Mouse (Mus musculus) embryo, embryonic 10.5 days (tissue): Measurements from ENCODE around the gene Npas3.

Experiments
- DNase-seq: peaks from one replicate; pipeline ENCODE4 v3.0.0-alpha.2; 2015; ENCODE audit warnings: low spot score

Gene Npas3

DNA sequence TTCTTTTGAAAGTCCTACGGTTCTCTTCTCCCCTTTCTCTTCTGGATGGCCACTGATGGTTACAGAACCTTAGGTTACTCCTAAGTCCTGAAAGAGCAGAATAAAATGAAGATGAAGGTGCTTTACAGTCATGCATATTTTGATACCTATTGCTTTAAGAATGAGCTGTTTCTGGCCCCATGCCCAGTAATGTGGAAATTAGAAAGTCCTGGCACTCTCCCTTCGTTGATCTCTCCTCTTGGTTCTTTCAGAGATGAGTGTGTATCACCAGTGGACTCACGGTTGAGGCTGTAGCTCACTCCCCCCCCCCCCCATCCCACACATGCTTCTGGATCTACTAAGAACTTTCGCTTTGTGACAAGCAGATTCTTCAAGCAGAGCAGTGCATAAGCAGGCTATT is 167.6 kb downstream of the Npas3 start:
- no peak for DNase-seq

GRCm38 (mm10) chr12:53421701-53422100 is 173.2 kb downstream of the Npas3 start:
- no peak for DNase-seq

DNA sequence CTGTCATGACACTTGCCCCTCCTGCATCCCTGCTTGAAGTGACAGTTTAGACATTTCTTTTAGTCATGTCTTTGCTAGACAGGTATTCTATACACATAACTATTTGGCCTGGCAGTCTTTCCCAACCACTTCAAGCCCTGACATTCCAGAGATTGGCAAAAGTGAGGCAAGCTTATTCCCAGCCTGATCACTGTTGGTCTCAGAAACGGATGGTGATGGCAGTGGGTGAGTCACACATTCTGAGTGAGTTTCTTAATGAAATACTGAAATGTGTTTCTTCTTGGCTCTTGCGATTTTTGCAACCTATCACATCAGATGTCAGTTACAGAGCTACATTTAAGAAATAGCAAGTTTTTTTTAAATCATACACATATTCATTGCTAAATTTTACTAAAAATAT is 175.2 kb downstream of the Npas3 start:
- no peak for DNase-seq

DNA sequence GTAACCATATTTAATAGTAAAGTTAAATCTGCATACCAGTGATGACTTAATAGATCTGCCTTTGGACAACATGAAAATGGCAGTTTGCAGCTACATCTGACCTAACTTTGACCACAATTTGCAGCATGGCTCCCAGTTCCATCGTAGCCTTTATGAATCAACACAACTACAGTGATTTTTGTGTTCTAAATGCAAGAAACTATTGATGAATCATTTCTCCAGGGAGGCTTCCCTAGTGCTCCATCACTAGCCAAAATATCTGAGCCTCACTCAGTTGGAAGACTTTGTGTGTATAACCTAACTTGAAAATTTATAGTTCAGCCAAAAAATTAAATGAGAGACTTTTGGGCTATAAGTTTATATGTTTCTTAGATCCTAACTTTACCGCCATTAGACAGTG is 177.5 kb downstream of the Npas3 start:
- DNase-seq: no peak

DNA sequence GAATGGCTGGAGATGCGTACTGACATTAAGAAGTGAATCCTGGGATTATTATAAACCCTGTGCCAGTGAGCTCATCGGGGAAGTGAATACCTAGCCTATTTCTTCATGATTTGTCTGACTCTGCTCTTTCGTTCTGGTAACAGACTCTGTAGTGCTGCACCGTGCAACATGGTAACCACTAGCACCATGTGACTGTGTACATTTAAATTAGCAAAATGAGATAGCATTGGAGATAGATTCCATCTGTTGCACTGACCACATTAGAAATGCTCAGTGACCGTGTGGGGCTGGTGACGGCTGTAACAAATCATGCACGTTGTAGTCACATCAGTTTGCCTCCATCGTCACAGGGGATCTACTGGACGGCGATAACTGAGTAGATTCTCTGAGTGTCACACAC is 178.7 kb downstream of the Npas3 start:
- no peak for DNase-seq

DNA sequence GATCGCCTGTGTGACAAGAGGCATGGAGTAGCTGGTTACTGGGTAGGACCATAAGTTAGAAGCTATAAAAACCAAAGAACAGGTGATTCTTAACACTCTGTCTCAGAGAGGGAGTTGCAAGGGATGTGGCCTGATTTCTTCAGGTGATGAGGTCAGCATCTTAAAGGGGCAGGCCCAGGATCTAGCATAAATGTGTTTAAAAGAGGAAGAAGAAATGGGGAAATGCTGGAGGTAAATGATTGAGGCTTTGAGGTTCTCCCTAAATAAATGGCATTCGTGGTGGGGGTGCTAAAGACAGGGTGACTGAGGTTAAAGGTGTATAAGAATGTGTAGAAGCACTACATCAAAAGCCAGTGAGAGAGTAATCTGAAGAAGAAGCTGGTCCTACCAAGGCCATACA is 193.6 kb downstream of the Npas3 start:
- DNase-seq: no peak

- peak; percentile 25 for DNase-seq
Measured at GRCm38 (mm10) chr12:53447469-53447868, 199.0 kb downstream of the Npas3 start.

- peak; percentile 67 for DNase-seq
Measured at GRCm38 (mm10) chr12:53448040-53448439, 199.6 kb downstream of the Npas3 start.

DNA sequence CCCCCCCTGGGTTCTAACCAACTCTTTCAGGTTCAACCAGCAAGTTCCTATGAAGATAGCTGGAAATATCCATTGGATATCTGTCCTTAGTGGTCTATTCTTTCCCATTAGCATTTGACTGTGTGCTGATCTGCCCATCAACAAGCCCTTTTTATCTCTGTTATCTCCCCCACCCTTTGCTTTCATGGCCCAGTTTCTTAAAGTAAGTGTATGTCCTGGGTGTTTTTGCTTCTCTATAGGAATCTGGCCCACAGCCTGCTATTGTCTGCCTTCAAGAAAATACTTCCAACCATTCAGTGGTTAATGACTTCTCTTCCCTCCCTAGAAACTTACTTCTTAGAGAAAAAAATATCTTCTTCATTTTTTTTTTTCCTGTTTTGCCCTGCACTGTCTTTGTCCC is 219.1 kb downstream of the Npas3 start:
- no peak for DNase-seq

DNA sequence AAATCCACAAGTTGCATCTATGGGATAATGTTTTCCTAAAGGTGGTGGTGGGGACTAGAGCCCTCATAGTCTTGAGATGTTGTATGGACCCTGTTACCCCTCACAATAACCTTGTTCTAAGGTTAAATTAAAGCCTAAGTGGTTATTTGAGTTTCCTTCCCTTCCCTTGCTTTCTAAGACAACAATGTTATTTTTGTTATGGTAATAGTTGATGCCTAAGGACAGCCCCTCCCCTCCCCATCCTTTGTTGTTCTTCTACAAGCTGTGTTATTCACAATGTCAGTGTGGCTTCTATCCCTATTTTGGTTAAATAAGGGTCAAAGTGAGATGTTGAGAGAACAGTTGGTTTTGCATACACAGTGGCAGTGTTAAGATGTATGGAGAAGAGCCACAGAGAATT is 226.0 kb downstream of the Npas3 start:
- peak; percentile 34 for DNase-seq

DNA sequence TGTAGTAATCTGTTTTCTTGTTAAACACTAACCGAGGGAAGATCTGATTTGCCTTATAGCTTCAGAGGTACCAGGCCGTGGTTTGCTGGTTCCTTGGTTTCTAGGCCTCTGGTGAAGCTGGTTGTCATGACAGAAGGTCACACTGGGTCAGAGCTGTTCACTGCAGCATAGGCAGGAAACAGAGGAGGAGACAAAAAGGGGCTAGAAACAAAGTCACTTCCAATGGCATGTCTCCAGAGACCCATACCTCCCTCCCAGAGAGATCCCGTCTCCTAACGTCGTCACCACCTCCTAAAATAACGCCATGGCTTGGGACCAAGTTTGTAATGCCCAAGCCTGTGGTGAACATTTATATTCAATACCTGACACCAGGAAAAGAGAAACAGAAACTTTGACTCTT is 236.4 kb downstream of the Npas3 start:
- peak; percentile 11 for DNase-seq

DNA sequence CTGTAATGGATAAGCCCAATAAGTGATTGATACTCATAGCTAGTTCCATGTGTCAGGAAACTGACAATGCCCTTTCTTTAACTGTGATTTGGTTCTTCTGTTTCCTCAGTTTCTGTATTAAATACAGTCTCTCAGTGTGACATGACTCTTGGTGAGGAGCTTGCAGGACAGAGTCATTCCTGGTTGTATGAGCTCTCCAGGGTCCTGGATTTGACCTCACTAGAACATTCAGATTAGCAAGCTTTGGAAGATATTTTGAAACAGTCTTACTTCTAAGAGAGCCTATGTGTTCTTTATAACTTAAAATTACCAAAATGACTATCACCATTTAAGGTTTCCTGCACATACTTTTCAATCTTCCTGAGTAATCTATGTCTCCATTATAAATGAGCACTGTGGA is 247.9 kb downstream of the Npas3 start:
- DNase-seq: peak; percentile 38

GRCm38 (mm10) chr12:53514885-53515284 is 266.4 kb downstream of the Npas3 start:
- no peak for DNase-seq

DNA sequence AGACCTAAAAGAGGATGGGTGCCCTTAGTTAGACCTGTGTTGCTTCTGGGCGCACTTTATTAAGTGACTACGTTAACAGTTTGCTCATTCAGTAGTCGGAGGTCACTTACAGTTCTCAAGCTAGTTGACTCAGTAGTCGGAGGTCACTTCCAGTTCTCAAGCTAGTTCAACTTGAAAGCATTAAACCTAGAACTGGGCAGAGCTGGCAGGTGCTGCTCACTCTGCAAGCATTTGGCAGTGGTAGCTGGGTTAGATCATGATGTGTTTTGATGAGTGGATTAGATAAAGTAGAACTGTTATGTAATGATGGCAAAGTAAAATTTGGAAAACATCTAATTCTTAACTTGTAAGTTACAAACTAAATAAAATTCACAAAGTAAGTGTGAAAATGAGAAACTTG is 271.1 kb downstream of the Npas3 start:
- no peak for DNase-seq

- no peak for DNase-seq
Measured at GRCm38 (mm10) chr12:53522631-53523030, 274.2 kb downstream of the Npas3 start.

DNA sequence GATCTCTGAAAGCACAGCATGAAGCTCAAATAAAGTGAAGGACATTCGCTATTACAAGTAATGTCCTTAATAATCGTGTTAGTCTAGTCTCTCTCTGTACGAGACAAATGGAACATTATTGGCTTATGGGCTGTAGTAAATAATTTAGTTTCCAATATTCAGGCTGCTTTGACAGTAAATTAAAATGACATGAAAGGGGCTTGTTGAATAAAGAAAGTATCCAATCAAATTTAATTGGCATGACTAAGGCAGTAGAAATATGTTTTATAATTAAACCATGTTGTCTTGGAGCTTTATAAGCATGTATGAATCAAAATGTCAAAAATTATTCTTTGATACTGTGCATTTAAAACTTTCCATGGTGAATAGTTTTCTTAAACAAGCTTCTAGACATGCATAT is 278.6 kb downstream of the Npas3 start:
- DNase-seq: no peak

GRCm38 (mm10) chr12:53529345-53529744 is 280.9 kb downstream of the Npas3 start:
- no peak for DNase-seq

DNA sequence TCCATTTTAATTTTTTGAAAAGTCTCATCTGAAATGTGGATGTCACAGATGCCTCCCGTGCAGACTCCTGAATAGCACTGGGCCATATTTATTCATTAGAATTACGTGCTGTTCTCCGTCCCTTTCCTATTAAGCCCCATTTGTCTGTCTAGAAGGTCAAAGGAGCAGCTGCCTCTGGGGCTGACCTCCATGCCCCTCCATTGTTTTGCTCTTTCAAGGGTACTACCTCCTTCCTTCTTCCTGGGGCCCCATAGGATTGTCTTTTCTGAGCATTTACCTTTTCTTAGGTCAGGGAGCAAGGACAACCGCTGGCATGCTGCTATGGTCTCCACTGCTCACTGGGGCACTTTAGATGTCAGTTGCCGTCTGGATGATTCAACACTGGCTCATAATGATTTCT is 288.3 kb downstream of the Npas3 start:
- DNase-seq: peak; percentile 63

DNA sequence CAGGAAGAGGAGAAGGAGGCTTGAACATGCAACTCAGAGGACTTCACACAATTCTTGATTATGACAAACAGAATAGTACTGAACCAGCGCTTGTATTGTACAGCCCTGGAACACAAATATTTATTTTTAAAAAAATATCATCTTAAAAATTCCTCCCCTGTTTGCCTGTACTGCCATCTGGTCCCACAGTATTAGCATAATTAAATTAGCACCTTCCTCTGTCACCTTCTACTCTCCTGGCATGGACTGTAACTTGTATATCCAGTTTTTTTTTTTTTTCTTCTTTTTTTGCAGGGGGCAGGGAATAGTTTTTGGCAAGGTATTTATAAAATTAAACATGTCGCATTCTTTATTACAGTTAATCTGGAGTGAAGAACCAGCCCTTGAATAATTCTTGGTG is 307.9 kb downstream of the Npas3 start:
- no peak for DNase-seq

GRCm38 (mm10) chr12:53558259-53558658 is 309.8 kb downstream of the Npas3 start:
- DNase-seq: no peak

GRCm38 (mm10) chr12:53566712-53567387 is 318.4 kb downstream of the Npas3 start:
- DNase-seq: no peak

DNA sequence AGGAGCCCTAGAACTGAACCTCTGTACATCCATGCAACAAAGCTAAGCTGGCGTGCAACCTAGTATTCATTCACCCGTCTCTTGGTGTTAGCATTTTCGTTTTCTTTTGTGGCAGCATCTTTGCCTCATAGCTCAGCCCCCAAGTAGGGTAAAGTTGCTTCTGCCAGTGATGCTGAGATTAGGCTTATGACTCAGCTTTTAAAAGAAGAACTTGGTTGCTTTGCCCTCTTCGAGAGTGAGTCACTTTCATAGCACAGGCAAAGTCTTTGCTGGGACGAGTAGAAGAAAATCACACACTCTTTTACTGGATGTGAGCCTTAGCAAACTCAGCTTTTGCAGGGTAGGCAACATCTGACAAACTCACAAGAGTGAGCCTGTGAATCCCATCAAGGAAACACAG is 332.7 kb downstream of the Npas3 start:
- DNase-seq: no peak

- DNase-seq: no peak
Measured at GRCm38 (mm10) chr12:53587249-53587648, 338.8 kb downstream of the Npas3 start.

- DNase-seq: peak; percentile 39
Measured at GRCm38 (mm10) chr12:53587691-53588504, 339.4 kb downstream of the Npas3 start.
